Mouse (Mus musculus): ENCODE measurements around the gene Zfp113.

Gene Zfp113

GRCm38 (mm10) chr5:138155443-138155976, at the start of gene Zfp113:
Zfp113 (minus strand) TSS chr5:138155744.
- peak; percentile 92 to 95 for DNase-seq (ENCODE audit: low spot score in 2 of 2)

GRCm38 (mm10) chr5:138202086-138202485, 46.5 kb upstream of the Zfp113 start:
- DNase-seq (ENCODE audit: low spot score in 2 of 2) = no peak

DNA sequence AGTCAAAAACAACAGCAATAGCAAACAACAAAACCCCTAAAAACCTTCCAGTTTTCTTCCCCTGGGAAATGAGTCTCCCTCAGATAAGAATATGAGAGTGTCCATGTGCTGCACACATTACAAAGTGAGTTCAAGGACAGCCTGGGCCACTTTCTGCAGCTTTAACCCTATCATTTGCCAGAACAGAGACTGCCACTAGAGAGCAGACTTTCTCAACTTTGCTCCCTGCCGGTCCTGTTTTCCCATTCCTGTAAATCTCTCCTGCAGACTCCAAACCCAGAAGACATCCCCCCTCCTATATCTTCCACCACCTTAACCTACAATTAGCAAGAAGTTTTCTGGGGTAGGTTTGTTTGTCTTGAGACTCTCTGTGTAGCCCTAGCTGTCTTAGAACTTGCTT, 44.0 kb upstream of the Zfp113 start:
- DNase-seq (ENCODE audit: low spot score in 2 of 2) = no peak

DNA sequence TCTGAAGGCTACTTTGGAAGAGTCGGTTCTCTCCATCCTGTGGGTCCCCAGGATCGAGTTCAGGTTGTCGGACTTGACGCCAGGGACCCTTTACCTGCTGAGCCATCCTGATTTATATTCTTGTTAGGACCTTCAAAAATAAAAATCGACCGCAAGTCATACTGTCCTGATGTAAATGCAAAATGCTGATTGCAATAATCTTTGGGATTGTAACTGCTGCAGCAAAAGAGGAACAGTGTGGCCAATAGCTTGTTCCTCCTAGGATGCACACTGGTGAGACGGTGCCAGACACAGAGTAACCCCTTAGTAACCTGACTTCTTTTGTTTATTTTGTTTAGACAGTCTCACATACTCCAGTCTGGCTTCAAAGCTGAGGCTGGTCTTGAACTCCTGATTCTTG, 39.9 kb upstream of the Zfp113 start:
- DNase-seq (ENCODE audit: low spot score in 2 of 2) = no peak

- peak; percentile 37 to 47 for DNase-seq (ENCODE audit: low spot score in 2 of 2)
Measured at GRCm38 (mm10) chr5:138194755-138195345, 39.3 kb upstream of the Zfp113 start.

GRCm38 (mm10) chr5:138193771-138194727, 38.5 kb upstream of the Zfp113 start, which contains the start of gene Mblac1:
Mblac1 (plus strand) TSS chr5:138194314.
- DNase-seq (ENCODE audit: low spot score in 2 of 2) = peak; percentile 88 to 90

DNA sequence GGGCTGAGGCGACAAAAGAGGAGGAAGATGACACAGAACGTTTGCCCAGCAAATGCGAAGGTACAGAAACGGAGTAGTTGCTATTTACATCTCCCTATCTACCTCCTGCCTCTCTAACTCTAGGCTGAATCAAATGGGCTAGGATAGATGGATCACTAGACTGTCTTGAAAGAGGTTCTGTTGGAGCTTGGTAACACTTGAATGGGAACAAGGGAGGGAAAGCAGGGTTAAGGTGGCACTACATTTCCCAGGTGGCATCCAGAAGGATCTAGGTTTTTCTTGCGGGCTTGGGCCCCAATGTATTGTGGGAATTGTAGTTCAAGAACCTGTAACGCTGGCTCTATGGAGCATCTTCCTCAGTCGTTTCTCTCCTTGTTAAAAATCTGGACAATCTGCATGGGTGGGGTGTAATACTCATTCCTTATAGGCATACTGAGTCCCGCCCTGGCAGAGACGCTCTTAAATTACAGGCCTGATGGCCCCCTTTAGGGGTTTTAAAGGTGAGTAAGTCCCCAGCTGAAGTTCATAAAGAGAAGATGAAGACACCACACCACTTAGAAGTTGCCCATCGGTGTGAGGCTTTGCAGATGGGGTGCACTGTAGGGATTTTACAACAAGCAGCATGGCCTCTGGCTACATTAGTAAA, 32.2 kb upstream of the Zfp113 start:
- DNase-seq (ENCODE audit: low spot score in 2 of 2) = peak; percentile 82 to 85

GRCm38 (mm10) chr5:138186950-138187638, 31.6 kb upstream of the Zfp113 start, which contains the start of the genes Taf6 and Cnpy4:
Taf6 (minus strand) TSS chr5:138187451.
Cnpy4 (plus strand) TSS chr5:138187485.
- DNase-seq (ENCODE audit: low spot score in 2 of 2) = peak; percentile 78 to 84

DNA sequence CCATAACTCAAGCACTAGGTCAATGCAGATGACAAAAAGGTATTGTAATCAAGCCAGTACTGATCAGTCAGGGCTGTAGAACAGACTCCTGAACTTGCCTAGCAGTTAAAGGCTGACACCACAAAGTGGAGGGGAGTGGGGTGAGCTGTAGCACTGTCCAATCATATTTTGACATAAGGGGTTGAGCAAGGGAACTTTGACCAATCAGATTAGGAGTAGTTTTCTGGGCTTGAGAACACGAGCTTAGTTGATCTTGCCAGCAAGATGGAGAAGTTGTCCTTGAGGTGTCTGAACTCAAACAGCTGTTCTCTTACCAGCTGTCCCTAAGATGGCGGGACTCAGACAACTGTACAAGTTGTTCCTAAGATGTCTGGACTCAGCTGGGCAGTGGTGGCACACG, 17.7 kb upstream of the Zfp113 start:
- DNase-seq (ENCODE audit: low spot score in 2 of 2) = no peak

DNA sequence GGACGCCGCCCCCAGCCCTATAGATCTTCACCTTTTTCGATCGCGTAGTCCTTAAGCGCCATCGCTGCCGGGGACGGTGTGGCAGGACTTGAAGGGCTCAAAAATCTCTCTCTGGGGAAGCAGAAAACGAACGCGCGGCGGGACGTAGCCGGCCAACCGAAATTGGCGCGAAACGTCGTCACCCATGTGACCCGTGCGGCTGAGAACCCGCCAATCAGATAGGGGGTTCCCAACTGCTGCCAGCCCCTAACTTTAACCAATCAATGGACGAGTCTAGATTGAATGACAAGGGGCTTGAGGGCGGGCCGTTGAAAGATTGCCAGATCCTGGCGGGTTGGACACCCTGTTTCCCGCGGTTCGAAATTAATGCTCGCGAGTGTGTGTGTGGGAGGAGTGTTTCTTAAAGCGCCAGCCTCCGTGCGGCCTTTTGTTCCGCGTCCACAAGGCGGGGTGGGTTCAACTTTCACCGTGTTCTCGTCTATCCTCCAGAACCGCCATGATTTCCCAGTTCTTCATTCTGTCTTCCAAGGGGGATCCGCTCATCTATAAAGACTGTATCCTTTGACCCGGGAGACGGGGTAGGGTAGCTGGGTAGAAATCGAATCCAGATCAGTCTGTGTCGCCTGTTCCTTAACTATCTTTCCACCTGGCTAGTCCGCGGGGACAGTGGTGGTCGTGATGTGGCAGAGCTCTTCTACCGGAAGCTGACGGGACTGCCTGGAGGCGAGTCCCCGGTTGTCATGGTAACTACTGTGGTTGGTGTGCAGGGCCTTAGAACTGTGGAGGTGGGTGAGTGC, 16.3 kb upstream of the Zfp113 start, which contains the start of the genes Ap4m1 and Mcm7:
Gene Ap4m1, plus strand, starts transcription at position 308 of the 797 bp plus-strand sequence.
Gene Mcm7, minus strand, starts transcription at position 728 of the 797 bp plus-strand sequence.
- peak; percentile 98 for DNase-seq (ENCODE audit: low spot score in 2 of 2)

DNA sequence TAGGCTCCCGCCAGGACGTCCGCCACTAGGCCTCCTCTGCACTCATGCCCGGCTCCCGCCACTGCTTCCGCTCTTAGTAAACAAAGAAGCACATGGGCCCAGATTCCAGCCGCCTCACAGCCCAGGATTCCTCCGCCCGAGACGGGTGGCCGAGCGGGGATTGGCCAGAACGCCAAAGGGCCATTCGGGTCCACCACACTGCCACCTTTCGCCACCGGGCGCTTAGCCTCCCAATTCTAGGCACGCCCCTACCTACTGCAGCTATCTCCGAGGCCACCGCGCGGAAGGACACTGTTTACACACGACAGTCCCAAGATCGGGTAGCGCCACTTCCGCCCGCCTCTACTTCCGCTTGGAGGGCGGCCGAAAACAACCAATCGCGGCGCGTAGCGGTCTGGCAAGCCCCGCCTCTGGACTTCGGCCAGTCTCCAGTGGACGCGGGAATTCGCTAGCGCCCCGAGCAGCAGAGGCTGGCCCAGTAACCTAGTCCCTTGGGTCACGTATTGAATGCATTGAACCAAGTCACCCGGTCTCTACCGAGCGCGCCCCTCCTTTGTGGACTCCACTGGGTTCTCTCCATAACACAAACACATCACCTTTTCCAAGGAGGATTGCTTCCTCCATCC, 15.5 kb upstream of the Zfp113 start:
- peak; percentile 96 to 97 for DNase-seq (ENCODE audit: low spot score in 2 of 2)

- no peak for DNase-seq (ENCODE audit: low spot score in 2 of 2)
Measured at GRCm38 (mm10) chr5:138165594-138165993, 10.1 kb upstream of the Zfp113 start.

DNA sequence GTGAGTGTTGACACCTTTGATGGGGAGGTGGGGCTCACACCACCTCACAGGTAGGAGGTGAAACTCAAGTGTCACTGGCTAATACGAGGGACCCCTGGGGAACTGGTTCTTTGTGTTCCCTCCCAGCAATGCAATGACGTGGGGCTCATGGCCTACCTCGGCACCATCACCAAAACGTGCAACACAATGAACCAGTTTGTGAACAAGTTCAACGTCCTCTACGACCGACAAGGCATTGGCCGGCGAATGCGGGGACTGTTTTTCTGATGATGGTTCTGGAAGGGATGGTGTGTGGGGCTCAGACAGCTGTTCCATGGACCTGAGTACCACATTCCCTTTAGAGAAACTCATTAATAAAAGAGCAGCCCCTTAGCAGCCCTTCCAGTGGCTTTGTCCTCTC, 8.1 kb upstream of the Zfp113 start:
- no peak for DNase-seq (ENCODE audit: low spot score in 2 of 2)

DNA sequence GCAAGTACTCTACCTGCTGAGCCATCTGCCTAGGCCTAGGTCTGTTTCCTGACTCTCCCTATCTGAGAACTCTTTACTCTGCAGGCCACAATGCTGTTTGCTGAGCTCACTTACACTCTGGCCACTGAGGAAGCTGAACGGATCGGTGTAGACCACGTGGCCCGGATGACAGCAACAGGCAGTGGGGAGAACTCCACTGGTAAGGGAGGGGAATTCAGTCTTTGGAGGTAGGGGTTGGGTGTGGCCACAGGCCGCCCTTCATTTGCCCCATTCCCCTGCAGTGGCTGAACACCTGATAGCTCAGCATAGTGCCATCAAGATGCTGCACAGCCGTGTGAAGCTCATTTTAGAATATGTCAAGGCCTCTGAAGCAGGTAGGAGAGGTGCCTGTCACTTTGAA, 7.5 kb upstream of the Zfp113 start:
- DNase-seq (ENCODE audit: low spot score in 2 of 2) = no peak

DNA sequence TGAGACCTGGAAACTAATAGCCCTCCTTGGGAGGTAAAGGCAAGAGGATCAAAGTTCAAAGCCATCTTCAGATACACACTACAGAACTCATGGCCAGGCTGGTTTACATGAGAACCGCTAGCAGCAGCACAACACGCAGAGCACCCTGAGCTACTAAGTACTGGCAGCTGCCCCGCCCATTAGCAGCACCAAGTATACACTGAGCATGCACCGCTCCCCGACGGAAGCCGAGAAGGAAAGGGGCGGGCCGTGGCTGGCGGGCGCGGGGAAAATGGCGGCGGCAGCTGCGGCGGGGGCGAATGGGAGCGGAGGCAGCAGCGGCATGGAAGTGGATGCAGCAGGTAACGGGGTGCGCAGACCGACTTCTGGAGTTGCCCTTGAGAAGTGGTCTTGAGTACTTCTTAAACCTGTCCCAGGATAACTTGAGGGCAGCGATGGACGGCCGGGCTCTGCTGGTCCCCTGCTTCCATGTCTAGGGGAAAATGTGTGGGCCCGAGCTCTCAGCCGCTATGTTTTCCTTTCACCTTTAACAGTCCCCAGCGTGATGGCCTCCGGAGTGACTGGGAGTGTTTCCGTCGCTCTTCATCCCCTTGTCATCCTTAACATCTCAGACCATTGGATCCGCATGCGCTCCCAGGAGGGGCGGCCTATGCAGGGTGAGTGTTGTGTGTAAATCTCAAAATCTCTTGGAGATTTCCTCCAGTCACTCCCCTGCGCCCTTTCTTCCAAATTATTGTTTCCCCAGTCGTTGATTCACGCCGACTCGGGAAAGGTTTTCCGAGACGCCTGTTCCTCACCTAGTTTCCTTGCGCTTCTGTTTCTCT, 5.5 kb upstream of the Zfp113 start, which contains the start of gene Cops6:
Gene Cops6, plus strand, starts transcription at position 230 of the 824 bp plus-strand sequence.
- peak; percentile 95 to 98 for DNase-seq (ENCODE audit: low spot score in 2 of 2)

GRCm38 (mm10) chr5:138160224-138160762, 4.7 kb upstream of the Zfp113 start:
- DNase-seq (ENCODE audit: low spot score in 2 of 2) = no peak

- no peak for DNase-seq (ENCODE audit: low spot score in 2 of 2)
Measured at GRCm38 (mm10) chr5:138154390-138154789, 1.2 kb downstream of the Zfp113 start.

GRCm38 (mm10) chr5:138138585-138138984, 17.0 kb downstream of the Zfp113 start:
- no peak for DNase-seq (ENCODE audit: low spot score in 2 of 2)

Measured in right cerebral cortex, adult 2 months (tissue).